Mouse (Mus musculus) heart, embryonic 10.5 days (tissue): ENCODE measurements around the gene Zfp787. TPM values are rescaled to one million over a fixed set of nuclear protein-coding genes. Genes with fewer than 3 reads are reported as not detected.
A peak's percentile ranks its signal among the peaks of the same experiment; 100 is the strongest.

Experiments used
- DNase-seq: peaks from one replicate; pipeline ENCODE4 v3.0.0-alpha.2; 2017; ENCODE audit warnings: low spot score
- H3K27ac ChIP-seq: fragments of 300-500 bp; sonication (generic); 2 replicates; pipeline ENCODE4 v1.5.1; 2016; ENCODE audit warnings: mild to moderate bottlenecking
- H3K27me3 ChIP-seq: fragments of 300-500 bp; sonication (generic); 2 replicates; pipeline ENCODE4 v1.6.1; 2016; ENCODE audit warnings: mild to moderate bottlenecking; ENCODE audit not compliant: poor library complexity, insufficient read depth, severe bottlenecking
- H3K36me3 ChIP-seq: fragments of 300-500 bp; sonication (generic); 2 replicates; pipeline ENCODE4 v1.6.1; 2016; ENCODE audit warnings: mild to moderate bottlenecking, moderate library complexity
- H3K4me1 ChIP-seq: fragments of 300-500 bp; sonication (generic); 2 replicates; pipeline ENCODE4 v1.6.1; 2016; ENCODE audit warnings: mild to moderate bottlenecking
- H3K4me3 ChIP-seq: fragments of 300-500 bp; sonication (generic); 2 replicates; pipeline ENCODE4 v1.5.1; 2016; ENCODE audit warnings: mild to moderate bottlenecking, moderate library complexity
- H3K9me3 ChIP-seq: fragments of 300-500 bp; sonication (generic); 2 replicates; pipeline ENCODE4 v1.6.1; 2016; ENCODE audit warnings: mild to moderate bottlenecking, moderate library complexity
- WGBS: fragments of 180-500 bp; shearing (Covaris S2); methylation state at CpG from one replicate; pipeline ENCODE4 v1.1.7; 2016; 5-methylcytosine and 5-hydroxymethylcytosine counted together
- polyA plus RNA-seq: library from polyadenylated mRNA; unstranded; fragments of >200 nt; fragmentation: Nextera tagmentation; extraction: Ambion mirVana; gene quantifications from 2 replicates; pipeline ENCODE4 v1.2.1, GENCODE M21; 2016

The Zfp787 gene
- polyA plus RNA-seq, 1 experiment from 2014 or later, result 31.1 TPM

GRCm38 (mm10) chr7:6157479-6157878, 1.7 kb upstream of the Zfp787 start:
- no peaks in the 10 kb centered on the region for H3K36me3 ChIP-seq
- peaks cover 22% of the 10 kb centered on the region for H3K4me1 ChIP-seq
- no peaks in the 10 kb centered on the region for H3K9me3 ChIP-seq
- 34% methylated on average over 1 of the region's 1 CpGs for WGBS
- no peak overlapping the region for H3K27ac ChIP-seq
- H3K27me3 ChIP-seq, result no peaks in the 10 kb centered on the region
- H3K4me3 ChIP-seq, result no peak overlapping the region
- no peak for DNase-seq

- 55% methylated on average over 9 of the region's 9 CpGs for WGBS
- no peak for DNase-seq
- Histone ChIP-seq H3K4me1 (peaks cover 22% of the 10 kb centered on the region), H3K4me3 (peak overlapping the region; percentile 86), H3K36me3 (no peaks in the 10 kb centered on the region), H3K27ac (peak overlapping the region; percentile 95), H3K9me3 (no peaks in the 10 kb centered on the region), H3K27me3 (no peaks in the 10 kb centered on the region)
Measured at GRCm38 (mm10) chr7:6156901-6157472, 1.2 kb upstream of the Zfp787 start.

DNA sequence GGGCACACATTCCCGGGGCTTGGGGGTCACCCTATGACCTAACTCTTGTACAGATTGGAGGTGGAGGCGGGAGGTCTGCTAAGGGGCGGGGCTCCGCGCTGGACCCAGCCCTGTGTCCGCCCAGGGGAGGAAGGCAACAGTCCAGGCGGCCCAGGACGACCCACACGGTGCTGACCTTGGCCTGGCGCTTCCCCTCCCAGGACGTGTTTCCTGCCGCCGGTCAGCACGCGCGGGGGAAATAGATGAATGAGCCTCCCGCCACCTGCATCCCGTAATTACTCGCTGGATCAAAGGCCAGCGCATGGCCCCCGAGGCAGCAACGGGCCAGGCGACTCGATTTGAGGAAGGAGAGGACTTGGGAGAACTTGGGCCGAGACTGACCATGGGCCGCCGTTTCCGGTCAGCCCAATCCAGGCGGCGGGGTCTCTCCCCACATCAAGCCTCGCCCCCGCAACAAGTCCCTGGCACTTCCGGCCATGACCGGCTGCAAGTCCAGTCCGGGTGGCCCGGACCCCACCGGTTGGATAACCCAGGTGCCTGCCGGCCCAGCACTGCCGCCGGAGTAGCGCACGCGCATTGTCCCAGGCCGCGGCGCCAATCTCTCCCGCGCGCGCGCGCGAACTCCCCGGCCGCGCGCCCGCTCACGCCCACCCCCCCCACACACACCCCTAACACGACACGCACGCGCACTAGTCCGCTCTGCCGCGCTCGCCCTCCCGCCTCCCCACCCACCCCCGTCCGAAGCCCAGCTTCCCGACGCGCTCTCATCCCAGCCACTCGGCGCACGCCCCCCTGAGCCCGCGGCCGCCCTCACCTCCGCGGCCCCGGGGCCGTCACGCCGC, 545 bp downstream of the Zfp787 start:
- Histone ChIP-seq H3K27me3 (no peaks in the 10 kb centered on the region), H3K4me1 (peaks cover 22% of the 10 kb centered on the region), H3K9me3 (no peaks in the 10 kb centered on the region), H3K4me3 (peak overlapping the region; percentile 86), H3K27ac (peak overlapping the region; percentile 95), H3K36me3 (no peaks in the 10 kb centered on the region)
- WGBS, result under 1% methylated on average over 78 of the region's 85 CpGs
- peak; percentile 92 for DNase-seq

DNA sequence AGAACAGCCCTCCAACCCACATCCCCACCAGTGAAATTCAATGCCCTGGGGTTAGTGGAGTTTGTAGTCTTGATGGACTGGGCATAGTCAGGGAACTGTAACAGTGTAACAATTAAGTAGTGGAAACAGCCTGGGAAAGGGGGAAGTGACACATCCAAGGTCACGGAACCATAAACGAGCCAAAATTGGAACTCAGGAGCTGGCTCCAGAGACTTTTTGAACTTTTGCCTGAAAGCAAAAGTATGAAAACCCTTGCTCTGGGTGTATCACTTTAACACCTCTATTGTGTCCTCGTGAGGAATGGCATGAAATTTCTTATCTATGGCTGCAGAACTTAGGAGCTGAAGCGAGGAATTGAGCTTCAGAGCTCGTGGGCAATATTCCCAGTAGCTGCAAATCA, 1.6 kb downstream of the Zfp787 start:
- peaks cover 24% of the 10 kb centered on the region for H3K4me1 ChIP-seq
- 68% methylated on average over 5 of the region's 5 CpGs for WGBS
- DNase-seq, result no peak

DNA sequence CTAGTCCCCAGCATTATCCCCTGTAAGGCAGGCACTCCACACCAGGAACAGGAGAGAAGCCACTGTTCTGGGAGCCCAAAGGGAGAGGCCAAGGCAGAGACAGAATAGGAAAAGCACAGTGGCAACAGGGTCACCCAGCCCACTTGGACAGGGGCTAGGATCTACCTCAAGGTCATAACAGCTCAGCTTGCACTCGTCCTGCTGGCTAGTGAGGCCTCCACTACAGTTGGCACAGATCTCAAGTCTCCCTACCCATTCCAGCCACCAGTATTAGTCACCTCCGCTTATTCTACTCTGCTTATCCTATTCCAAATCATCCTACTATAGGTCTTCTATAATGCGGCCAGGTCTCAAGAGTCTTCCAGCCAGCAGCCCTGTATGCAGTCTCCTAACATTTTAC, 2.7 kb downstream of the Zfp787 start:
- no peak overlapping the region for H3K27ac ChIP-seq
- no peaks in the 10 kb centered on the region for H3K9me3 ChIP-seq
- WGBS, result 94% methylated on average over 3 of the region's 3 CpGs

More for the DNA sequence above, 1.6 kb downstream of the Zfp787 start:
- Histone ChIP-seq H3K36me3 (no peaks in the 10 kb centered on the region), H3K4me3 (peak overlapping the region; percentile 86), H3K27ac (no peak overlapping the region), H3K27me3 (no peaks in the 10 kb centered on the region), H3K9me3 (no peaks in the 10 kb centered on the region)

GRCm38 (mm10) chr7:6152036-6152435, 3.8 kb downstream of the Zfp787 start:
- whole genome bisulfite sequencing, result 87% methylated on average over 3 of the region's 3 CpGs
- no peak overlapping the region for H3K4me3 ChIP-seq
- peaks cover 44% of the 10 kb centered on the region for H3K4me1 ChIP-seq
- H3K27ac ChIP-seq, result no peak overlapping the region
- no peaks in the 10 kb centered on the region for H3K27me3 ChIP-seq
- H3K9me3 ChIP-seq, result no peaks in the 10 kb centered on the region
- no peak for DNase-seq
- no peaks in the 10 kb centered on the region for H3K36me3 ChIP-seq

More for the DNA sequence above, 2.7 kb downstream of the Zfp787 start:
- no peaks in the 10 kb centered on the region for H3K36me3 ChIP-seq
- H3K4me1 ChIP-seq, result peaks cover 34% of the 10 kb centered on the region
- H3K27me3 ChIP-seq, result no peaks in the 10 kb centered on the region
- no peak overlapping the region for H3K4me3 ChIP-seq
- no peak for DNase-seq

GRCm38 (mm10) chr7:6151266-6151665, 4.5 kb downstream of the Zfp787 start:
- no peak for DNase-seq

GRCm38 (mm10) chr7:6147688-6148087, 8.1 kb downstream of the Zfp787 start:
- H3K27ac ChIP-seq, result no peak overlapping the region
- H3K4me1 ChIP-seq, result peaks cover 56% of the 10 kb centered on the region
- H3K9me3 ChIP-seq, result no peaks in the 10 kb centered on the region
- no peaks in the 10 kb centered on the region for H3K36me3 ChIP-seq
- no peaks in the 10 kb centered on the region for H3K27me3 ChIP-seq
- H3K4me3 ChIP-seq, result no peak overlapping the region
- 77% methylated on average over 5 of the region's 5 CpGs for WGBS
- no peak for DNase-seq

More at GRCm38 (mm10) chr7:6151266-6151665, 4.5 kb downstream of the Zfp787 start:
- no peaks in the 10 kb centered on the region for H3K27me3 ChIP-seq
- H3K27ac ChIP-seq, result no peak overlapping the region
- no peak overlapping the region for H3K4me3 ChIP-seq
- peaks cover 47% of the 10 kb centered on the region for H3K4me1 ChIP-seq
- H3K36me3 ChIP-seq, result no peaks in the 10 kb centered on the region
- WGBS, result 84% methylated on average over 1 of the region's 1 CpGs
- no peaks in the 10 kb centered on the region for H3K9me3 ChIP-seq

- Histone ChIP-seq H3K4me3 (no peak overlapping the region), H3K9me3 (no peaks in the 10 kb centered on the region), H3K4me1 (peaks cover 56% of the 10 kb centered on the region), H3K27me3 (no peaks in the 10 kb centered on the region), H3K27ac (no peak overlapping the region), H3K36me3 (peaks cover 3% of the 10 kb centered on the region)
- DNase-seq, result no peak
- WGBS, result 50% methylated on average over 2 of the region's 2 CpGs
Measured at GRCm38 (mm10) chr7:6146982-6147325, 8.8 kb downstream of the Zfp787 start.

DNA sequence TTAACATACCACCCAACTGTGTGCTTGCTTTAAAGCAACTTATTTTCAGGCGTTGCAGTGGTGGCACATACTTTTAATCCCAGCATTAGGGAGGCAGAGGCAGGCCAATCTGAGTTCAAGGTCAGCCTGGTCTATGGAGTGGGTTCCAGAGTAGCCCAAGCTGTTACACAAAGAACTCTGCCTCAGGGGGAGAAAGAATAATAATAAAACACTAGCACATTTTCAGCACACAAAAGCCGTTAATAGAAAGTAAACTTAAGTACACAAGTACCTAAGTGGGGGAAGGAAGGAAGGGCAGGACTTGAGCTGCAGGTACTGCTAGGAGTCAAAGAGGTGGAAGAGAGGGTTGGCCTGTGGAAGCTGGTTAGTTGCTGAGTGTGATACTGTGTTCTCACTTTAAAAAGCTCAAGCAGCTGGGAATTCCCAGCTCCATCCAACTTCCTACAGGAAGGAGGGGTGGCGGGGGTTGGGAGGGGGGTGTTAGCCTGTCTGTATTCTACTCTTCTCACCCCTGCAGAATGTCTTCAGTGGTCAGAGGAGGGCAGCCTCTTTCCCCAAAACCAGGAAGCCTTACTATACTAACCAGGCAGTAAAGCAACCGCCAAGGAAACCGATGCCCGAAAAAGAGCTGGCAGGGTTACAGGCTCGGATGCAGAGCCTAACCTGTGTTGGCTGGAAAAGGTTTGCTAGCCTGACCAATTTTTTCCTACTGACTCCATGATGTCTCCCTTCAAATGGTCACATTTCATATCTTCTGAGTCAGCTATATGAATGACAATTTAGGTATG, 9.4 kb downstream of the Zfp787 start:
- H3K4me3 ChIP-seq, result no peak overlapping the region
- H3K36me3 ChIP-seq, result peaks cover 6% of the 10 kb centered on the region
- no peaks in the 10 kb centered on the region for H3K27me3 ChIP-seq
- peaks cover 59% of the 10 kb centered on the region for H3K4me1 ChIP-seq
- WGBS, result 79% methylated on average over 7 of the region's 7 CpGs
- no peaks in the 10 kb centered on the region for H3K9me3 ChIP-seq
- no peak for DNase-seq
- H3K27ac ChIP-seq, result no peak overlapping the region

DNA sequence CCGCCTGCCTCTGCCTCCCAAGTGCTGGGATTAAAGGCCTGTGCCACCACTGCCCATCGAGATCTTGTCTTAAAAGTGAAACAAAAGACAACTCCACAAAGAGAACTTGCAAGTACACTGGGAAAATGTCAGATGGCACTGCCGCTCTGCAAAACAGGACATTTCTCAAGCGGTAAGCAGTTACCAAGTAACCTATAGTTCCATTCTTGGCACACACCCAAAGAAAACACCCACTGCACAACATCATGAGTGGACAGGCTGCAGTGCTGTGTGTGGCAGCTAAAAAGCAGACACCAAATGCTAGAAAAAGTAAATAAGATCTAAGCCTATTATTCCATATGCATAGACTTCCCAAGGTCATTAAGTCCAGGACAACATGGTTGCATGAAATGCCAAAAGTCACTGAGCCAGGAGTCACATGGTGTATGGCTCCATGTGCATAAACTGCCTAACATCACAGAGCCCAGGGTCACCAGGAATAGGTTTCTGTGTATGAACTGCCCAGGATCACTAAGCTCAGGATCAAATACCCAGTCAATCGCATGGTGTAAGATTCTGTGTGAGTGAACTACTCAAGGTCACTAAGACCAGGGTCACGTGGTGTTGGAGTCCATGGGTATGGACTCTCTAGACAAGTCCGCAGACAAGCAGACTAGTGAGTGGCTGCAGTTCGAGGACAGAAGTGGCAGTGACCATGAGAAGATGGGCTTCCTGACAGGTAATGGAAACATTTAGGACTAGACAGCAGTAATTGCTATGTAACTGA, 10.2 kb downstream of the Zfp787 start:
- H3K9me3 ChIP-seq, result no peaks in the 10 kb centered on the region
- 83% methylated on average over 8 of the region's 8 CpGs for WGBS
- peaks cover 6% of the 10 kb centered on the region for H3K36me3 ChIP-seq
- H3K4me1 ChIP-seq, result peaks cover 61% of the 10 kb centered on the region
- no peak overlapping the region for H3K4me3 ChIP-seq
- DNase-seq, result no peak
- no peaks in the 10 kb centered on the region for H3K27me3 ChIP-seq
- H3K27ac ChIP-seq, result no peak overlapping the region

DNA sequence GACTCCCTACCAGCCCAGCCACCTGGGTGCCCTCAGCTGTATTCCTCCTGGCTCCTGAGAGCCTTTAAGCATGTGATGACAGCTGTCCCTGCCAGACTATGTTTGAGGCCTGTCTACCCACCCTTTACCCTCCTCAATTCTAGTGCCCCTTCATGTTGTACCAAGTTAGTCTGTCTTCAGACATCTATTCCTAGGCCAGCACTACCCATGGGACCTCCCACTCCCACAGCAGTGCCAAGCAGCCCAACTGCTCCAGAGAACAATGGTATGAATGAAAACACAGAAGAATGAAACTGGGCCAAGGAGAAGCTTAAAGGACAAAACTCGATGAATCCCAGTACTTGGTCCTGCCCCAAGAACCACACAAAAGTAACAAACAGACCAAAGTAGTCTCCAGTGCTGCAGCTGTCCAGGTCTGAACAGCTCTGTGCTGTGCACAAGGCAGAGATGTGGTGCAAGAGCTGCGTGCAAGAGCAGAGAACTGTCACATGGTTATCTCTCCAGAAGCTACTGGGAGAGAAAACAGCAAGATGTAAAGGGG, 11.7 kb downstream of the Zfp787 start:
- Histone ChIP-seq H3K9me3 (no peaks in the 10 kb centered on the region), H3K27ac (no peak overlapping the region), H3K4me1 (peaks cover 59% of the 10 kb centered on the region), H3K4me3 (no peak overlapping the region), H3K36me3 (peaks cover 14% of the 10 kb centered on the region), H3K27me3 (no peaks in the 10 kb centered on the region)
- WGBS, result 67% methylated on average over 2 of the region's 2 CpGs
- DNase-seq, result no peak
